Mouse (Mus musculus) adrenal gland, postnatal 0 days (tissue): Measurements from ENCODE around the gene Stk19. TPM values are rescaled to one million over a fixed set of nuclear protein-coding genes. Genes with fewer than 3 reads are reported as not detected.

Experiments used
- microRNA-seq: library from miRNA; unstranded; fragments of <30 nt; microRNA quantifications from one replicate; pipeline ENCODE4, GENCODE M21; 2016; ENCODE audit warnings: borderline replicate concordance; ENCODE audit not compliant: insufficient number of aligned reads
- polyA plus RNA-seq: library from polyadenylated mRNA; unstranded; fragments of >200 nt; fragmentation: Nextera tagmentation; extraction: Ambion mirVana; gene quantifications from 2 replicates; pipeline ENCODE4 v1.2.1, GENCODE M21; 2015

The Stk19 gene
- 37.9 and 41.1 TPM in 2 replicates for polyA plus RNA-seq

GRCm38 (mm10) chr17:34836856-34837221 lies at the start of gene Stk19, which contains the start of gene Dxo:
TSS of gene Stk19 (minus strand) at chr17:34836945.
TSS of gene Dxo (plus strand) at chr17:34837019.

GRCm38 (mm10) chr17:34881683-34882310 lies 45.1 kb upstream of the Stk19 start, which contains the start of gene Gm20547:
TSS of gene Gm20547 (minus strand) at chr17:34882042.

GRCm38 (mm10) chr17:34879336-34879879 lies 42.7 kb upstream of the Stk19 start, which contains the start of gene Zbtb12:
TSS of gene Zbtb12 (plus strand) at chr17:34879483.

GRCm38 (mm10) chr17:34862416-34863081 lies 25.8 kb upstream of the Stk19 start, which contains the start of gene Cfb:
TSS of gene Cfb (minus strand) at chr17:34862518.

GRCm38 (mm10) chr17:34849722-34850516 lies 13.2 kb upstream of the Stk19 start, which contains the start of the genes Skiv2l and Nelfe:
TSS of gene Skiv2l (minus strand) at chr17:34850210.
TSS of gene Nelfe (plus strand) at chr17:34850391.

GRCm38 (mm10) chr17:34804301-34804700 lies 32.4 kb downstream of the Stk19 start, which contains the start of gene Cyp21a1:
TSS of gene Cyp21a1 (minus strand) at chr17:34804561.

Small RNAs within 50 kb of the gene (microRNA-seq; reads per million reads assigned to microRNA genes)
- gene Mir6970 (not detected), gene Mir6971 (1.8 reads per million), gene Mir6972 (not detected)

Other genes starting within 250 kb of the Stk19 start
- gene Gpsm3, start 247.1 kb downstream of the Stk19 start, polyA plus RNA-seq: 15.0 TPM in 2 replicates
- 6.1 and 6.8 TPM in 2 replicates for gene Pbx2, start 245.7 kb downstream of the Stk19 start, polyA plus RNA-seq
- 4.4 and 5.1 TPM in 2 replicates for gene Ager, start 239.1 kb downstream of the Stk19 start, polyA plus RNA-seq
- gene Rnf5, start 233.3 kb downstream of the Stk19 start, polyA plus RNA-seq: 90.9 and 133 TPM in 2 replicates
- gene Agpat1, start 232.7 kb downstream of the Stk19 start, polyA plus RNA-seq: 43.8 and 58.6 TPM in 2 replicates
- gene Egfl8, start 221.0 kb downstream of the Stk19 start, polyA plus RNA-seq: 11.5 and 18.6 TPM in 2 replicates
- 25.5 and 34.3 TPM in 2 replicates for gene Ppt2, start 208.4 kb downstream of the Stk19 start, polyA plus RNA-seq
- gene Prrt1, start 207.4 kb downstream of the Stk19 start, polyA plus RNA-seq: 1.3 and 2.2 TPM in 2 replicates
- gene Fkbpl, start 192.2 kb downstream of the Stk19 start, polyA plus RNA-seq: 13.8 and 17.8 TPM in 2 replicates
- gene Atf6b, start 189.8 kb downstream of the Stk19 start, polyA plus RNA-seq: 34.1 and 43.4 TPM in 2 replicates
- gene Tnxb, start 166.4 kb downstream of the Stk19 start, polyA plus RNA-seq: 10.3 and 10.4 TPM in 2 replicates
- gene C4b, start 93.1 kb downstream of the Stk19 start, polyA plus RNA-seq: 182 and 224 TPM in 2 replicates
- 2,316 and 6,586 TPM in 2 replicates for gene Cyp21a1, start 32.4 kb downstream of the Stk19 start, polyA plus RNA-seq
- 34.6 and 62.4 TPM in 2 replicates for gene Dxo, start 74 bp upstream of the Stk19 start, polyA plus RNA-seq
- gene Skiv2l, start 13.3 kb upstream of the Stk19 start, polyA plus RNA-seq: 23.8 and 36.5 TPM in 2 replicates
- 56.9 and 73.9 TPM in 2 replicates for gene Nelfe, start 13.4 kb upstream of the Stk19 start, polyA plus RNA-seq
- 27.2 and 40.8 TPM in 2 replicates for gene Cfb, start 25.6 kb upstream of the Stk19 start, polyA plus RNA-seq
- gene Zbtb12, start 42.5 kb upstream of the Stk19 start, polyA plus RNA-seq: 1.6 and 1.9 TPM in 2 replicates
- gene Gm20547, start 45.1 kb upstream of the Stk19 start, polyA plus RNA-seq: not detected in 2 replicates
- gene C2, start 61.3 kb upstream of the Stk19 start, polyA plus RNA-seq: 37.4 and 41.0 TPM in 2 replicates
- gene Ehmt2, start 61.5 kb upstream of the Stk19 start, polyA plus RNA-seq: 45.4 and 52.6 TPM in 2 replicates
- 1.1 TPM in 2 replicates for gene Slc44a4, start 77.5 kb upstream of the Stk19 start, polyA plus RNA-seq
- gene Neu1, start 94.3 kb upstream of the Stk19 start, polyA plus RNA-seq: 24.3 and 32.3 TPM in 2 replicates
- gene Hspa1b, start 122.3 kb upstream of the Stk19 start, polyA plus RNA-seq: 1.4 and 1.6 TPM in 2 replicates
- not detected in 2 replicates for gene Gm20481, start 133.0 kb upstream of the Stk19 start, polyA plus RNA-seq
- gene Hspa1a, start 135.2 kb upstream of the Stk19 start, polyA plus RNA-seq: 11.8 and 21.4 TPM in 2 replicates
- gene Hspa1l, start 135.8 kb upstream of the Stk19 start, polyA plus RNA-seq: 0.11 and 0.17 TPM in 2 replicates
- 62.8 and 87.8 TPM in 2 replicates for gene Lsm2, start 144.9 kb upstream of the Stk19 start, polyA plus RNA-seq
- 31.9 and 37.8 TPM in 2 replicates for gene Vars, start 164.0 kb upstream of the Stk19 start, polyA plus RNA-seq
- 0.21 and 0.35 TPM in 2 replicates for gene Vwa7, start 179.6 kb upstream of the Stk19 start, polyA plus RNA-seq
- 4.2 and 6.4 TPM in 2 replicates for gene Sapcd1, start 191.1 kb upstream of the Stk19 start, polyA plus RNA-seq
- 2.5 and 3.4 TPM in 2 replicates for gene Msh5, start 209.8 kb upstream of the Stk19 start, polyA plus RNA-seq
- gene Clic1, start 213.0 kb upstream of the Stk19 start, polyA plus RNA-seq: 309 and 357 TPM in 2 replicates
- gene Ddah2, start 222.1 kb upstream of the Stk19 start, polyA plus RNA-seq: 134 and 219 TPM in 2 replicates
- gene Ly6g6c, start 228.4 kb upstream of the Stk19 start, polyA plus RNA-seq: 0.19 and 0.61 TPM in 2 replicates
- 0.55 and 0.69 TPM in 2 replicates for gene Mpig6b, start 229.2 kb upstream of the Stk19 start, polyA plus RNA-seq
- 0.12 and 0.55 TPM in 2 replicates for gene Ly6g6e, start 240.0 kb upstream of the Stk19 start, polyA plus RNA-seq
- 1.4 and 2.1 TPM in 2 replicates for gene Ly6g6d, start 241.1 kb upstream of the Stk19 start, polyA plus RNA-seq
- 0.22 and 0.73 TPM in 2 replicates for gene Ly6g6f, start 248.7 kb upstream of the Stk19 start, polyA plus RNA-seq